Mouse (Mus musculus) bone marrow, adult 2 months (tissue): ENCODE data around the gene Npas3. TPM values are rescaled to one million over a fixed set of nuclear protein-coding genes. Genes with fewer than 3 reads are reported as not detected.

Experiments
- H3K27ac ChIP-seq: fragments of 200-500 bp; 2 replicates; pipeline ENCODE4 v1.5.1; 2012; ENCODE audit warnings: low read depth, mild to moderate bottlenecking, control low read depth, inconsistent platforms, low read length; ENCODE audit not compliant: control insufficient read depth, poor library complexity, insufficient read depth
- H3K4me1 ChIP-seq: fragments of 200-500 bp; 2 replicates; pipeline ENCODE4 v1.6.1; 2011; ENCODE audit warnings: low read length; ENCODE audit not compliant: control insufficient read depth, insufficient read depth
- H3K4me3 ChIP-seq: fragments of 200-500 bp; replicated peaks from 2 replicates; pipeline ENCODE3; 2011; ENCODE audit warnings: mild to moderate bottlenecking, low read depth, low read length, control low read depth; ENCODE audit not compliant: control insufficient read depth
- CTCF ChIP-seq: fragments of 200-500 bp; IDR thresholded peaks from 2 replicates; pipeline ENCODE4 v1.5.1; 2011; ENCODE audit warnings: low read length, control low read depth; ENCODE audit not compliant: control insufficient read depth, insufficient read depth
- POLR2A ChIP-seq: fragments of 200-500 bp; IDR thresholded peaks from 2 replicates; pipeline ENCODE4 v1.6.1; 2011; ENCODE audit warnings: low read depth, mild to moderate bottlenecking, control low read depth, low read length, borderline replicate concordance; ENCODE audit not compliant: control insufficient read depth
- WGBS: fragments of 180-500 bp; shearing (Covaris S2); methylation state at CpG from one replicate; pipeline ENCODE4 v1.1.7; 2018; 5-methylcytosine and 5-hydroxymethylcytosine counted together
- polyA plus RNA-seq: library from polyadenylated mRNA; stranded (reverse); fragments of >200 nt; gene quantifications from 2 replicates; pipeline ENCODE4 v1.2.4, GENCODE M21; 2011; ENCODE audit warnings: low replicate concordance; ENCODE audit not compliant: missing spikeins, insufficient read depth, insufficient read length

Gene Npas3
- polyA plus RNA-seq, 1 experiment, result not detected

DNA sequence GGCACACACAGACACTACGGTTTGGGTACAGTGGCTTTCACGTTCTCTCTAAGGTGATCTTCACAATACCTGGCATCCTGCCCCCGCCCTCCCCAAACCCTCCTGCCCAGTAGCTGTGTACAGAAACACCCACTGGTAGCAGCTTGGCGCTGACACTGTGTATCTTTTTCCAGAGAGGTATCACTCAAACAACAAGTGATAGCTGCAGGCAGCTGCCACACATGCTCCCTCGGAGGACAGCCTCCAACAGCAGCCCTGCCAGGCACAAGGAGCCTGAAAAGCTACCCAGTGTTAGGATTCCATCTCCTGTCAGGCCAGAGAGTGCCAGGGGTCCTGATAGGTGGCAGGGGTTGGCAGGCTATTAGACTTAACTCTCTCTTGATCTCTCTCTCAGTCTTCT lies 747.2 kb downstream of the Npas3 start:
- no peak overlapping the region for H3K4me3 ChIP-seq
- TF ChIP-seq CTCF (no peak), POLR2A (no peak)
- no peaks in the 10 kb centered on the region for H3K4me1 ChIP-seq
- H3K27ac ChIP-seq, result no peak overlapping the region
- WGBS, result 84% methylated on average over 5 of the region's 5 CpGs

DNA sequence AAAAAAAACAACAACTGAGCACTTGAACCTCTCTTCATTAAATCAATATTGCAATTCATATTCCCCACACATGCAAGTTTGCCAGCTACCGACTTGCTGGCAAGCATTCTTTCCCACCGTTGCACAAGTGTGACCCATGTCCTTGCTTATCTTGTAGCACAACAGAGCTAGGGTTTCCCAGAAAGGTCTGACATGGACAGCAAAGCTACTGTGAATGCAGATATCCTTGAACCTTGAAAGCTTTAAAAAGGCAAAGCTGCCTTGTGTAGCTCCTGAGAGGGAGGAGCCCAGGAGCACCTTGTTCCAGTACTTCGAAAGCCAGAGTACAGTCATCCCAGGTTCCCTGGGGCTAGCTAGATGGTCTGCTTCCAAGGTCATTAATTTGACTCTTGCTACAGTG lies 748.7 kb downstream of the Npas3 start:
- TF ChIP-seq POLR2A (no peak), CTCF (no peak)
- Histone ChIP-seq H3K27ac (no peak overlapping the region), H3K4me1 (no peaks in the 10 kb centered on the region), H3K4me3 (no peak overlapping the region)
- 83% methylated on average over 3 of the region's 3 CpGs for WGBS

DNA sequence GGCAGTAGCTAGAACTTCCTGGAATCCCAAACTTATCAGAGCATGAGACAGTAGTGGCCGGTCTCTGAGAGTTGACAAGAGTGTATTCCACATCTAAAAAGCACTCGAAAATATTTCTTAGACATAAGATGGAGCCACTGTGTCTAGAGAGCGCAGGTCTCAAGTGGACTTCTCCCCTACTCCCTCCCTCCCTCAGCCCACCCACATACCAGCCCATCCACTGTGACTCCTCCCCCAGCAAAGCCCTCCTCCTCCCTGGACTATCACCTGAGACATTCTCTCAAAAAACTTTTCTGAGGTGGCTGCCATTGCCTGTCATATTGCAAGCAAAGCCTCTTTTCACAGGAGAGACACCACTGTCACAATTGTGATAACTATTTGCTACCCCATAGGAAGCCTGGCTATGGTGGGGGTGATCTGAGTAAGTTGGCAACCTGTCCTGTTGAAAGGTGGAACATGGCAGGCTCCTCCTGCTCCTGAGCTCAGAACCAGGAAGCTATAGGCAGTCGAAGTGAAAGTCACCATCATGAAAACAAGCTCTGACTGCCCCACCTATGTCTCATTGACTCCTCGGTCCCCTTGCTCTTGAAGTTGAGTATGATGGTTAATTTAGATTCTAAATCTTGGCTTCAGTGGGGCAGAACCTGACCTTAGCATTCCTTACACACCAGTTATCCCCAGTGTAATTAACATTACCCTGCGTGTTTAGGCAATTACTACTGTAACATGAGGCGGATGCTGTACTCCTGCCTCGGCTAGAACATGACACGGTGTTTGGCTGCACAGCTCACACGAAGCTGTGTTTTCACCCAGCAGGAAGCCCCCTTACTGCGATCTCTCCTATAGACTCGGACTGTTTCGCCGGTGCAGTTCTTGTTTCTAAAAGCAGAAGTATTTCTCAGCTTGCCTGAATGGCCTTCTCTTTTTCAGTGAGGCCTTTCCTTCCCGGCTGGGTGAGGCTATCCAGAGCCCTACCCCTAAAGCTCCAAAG lies 751.5 kb downstream of the Npas3 start:
- H3K4me1 ChIP-seq, result no peaks in the 10 kb centered on the region
- H3K27ac ChIP-seq, result no peak overlapping the region
- H3K4me3 ChIP-seq, result no peak overlapping the region
- TF ChIP-seq CTCF, result no peak
- no peak for TF ChIP-seq POLR2A
- 21% methylated on average over 15 of the region's 15 CpGs for WGBS

DNA sequence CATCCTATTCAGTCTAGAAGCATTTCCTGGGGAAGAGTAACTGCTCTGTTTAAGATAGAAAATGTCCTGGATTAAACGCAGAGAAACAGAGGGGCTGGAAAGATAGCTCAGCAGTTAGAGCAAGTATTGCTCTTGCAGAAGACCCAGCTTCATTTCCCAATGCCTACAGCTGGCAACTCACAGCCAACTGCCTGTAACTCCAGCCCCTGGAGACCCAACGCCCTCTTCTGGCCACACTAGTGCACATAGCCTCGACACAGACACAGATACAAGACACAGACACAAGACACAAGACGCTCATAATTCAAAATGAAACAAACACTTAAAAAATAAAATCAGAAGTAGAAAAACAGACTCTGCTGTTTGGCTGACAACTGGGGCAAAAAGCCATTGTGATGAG lies 754.0 kb downstream of the Npas3 start:
- Histone ChIP-seq H3K4me1 (no peaks in the 10 kb centered on the region), H3K27ac (no peak overlapping the region), H3K4me3 (no peak overlapping the region)
- 69% methylated on average over 4 of the region's 4 CpGs for WGBS
- TF ChIP-seq CTCF (no peak), POLR2A (no peak)

DNA sequence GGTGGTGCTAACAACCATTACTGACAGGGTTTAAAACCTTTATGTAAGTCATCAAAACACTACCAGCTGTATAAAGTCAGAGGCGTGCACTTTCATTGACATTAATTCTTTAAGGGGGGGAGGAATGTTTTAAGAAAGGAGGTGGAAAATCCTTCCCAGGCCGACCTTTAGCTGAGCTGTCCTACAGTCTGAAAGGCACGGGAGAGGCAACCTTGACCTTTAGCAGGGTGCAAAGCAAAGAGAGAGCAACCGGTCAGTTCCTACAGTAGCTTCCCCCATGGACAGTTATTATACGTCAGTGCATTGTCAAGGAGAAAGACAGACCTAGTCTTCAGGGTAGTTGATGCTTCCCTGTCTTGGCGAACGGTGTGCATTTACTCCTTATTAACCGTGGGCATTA lies 756.1 kb downstream of the Npas3 start:
- Histone ChIP-seq H3K4me3 (no peak overlapping the region), H3K4me1 (no peaks in the 10 kb centered on the region), H3K27ac (no peak overlapping the region)
- WGBS, result 81% methylated on average over 8 of the region's 8 CpGs
- TF ChIP-seq CTCF (no peak), POLR2A (no peak)

DNA sequence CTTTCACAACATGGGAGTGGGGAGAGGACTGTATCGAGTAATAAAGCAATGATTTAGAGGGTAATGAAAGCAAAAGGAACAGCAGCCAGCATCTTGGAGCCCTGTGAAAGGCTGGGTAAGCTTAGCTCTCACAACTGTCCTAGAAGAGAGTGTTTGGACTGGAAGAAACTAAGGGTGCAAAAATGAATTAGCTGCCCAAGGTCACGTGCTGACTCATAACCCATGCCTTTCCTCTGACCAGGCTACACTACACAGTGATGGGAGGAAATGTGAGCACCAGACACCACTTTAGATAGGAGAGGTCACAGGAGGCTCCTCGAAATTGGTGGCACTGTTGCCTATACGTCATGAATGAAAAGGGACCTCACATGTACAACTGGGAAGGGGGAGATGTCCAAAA lies 757.1 kb downstream of the Npas3 start:
- no peaks in the 10 kb centered on the region for H3K4me1 ChIP-seq
- H3K4me3 ChIP-seq, result no peak overlapping the region
- TF ChIP-seq POLR2A (no peak), CTCF (no peak)
- H3K27ac ChIP-seq, result no peak overlapping the region
- 56% methylated on average over 4 of the region's 4 CpGs for WGBS

DNA sequence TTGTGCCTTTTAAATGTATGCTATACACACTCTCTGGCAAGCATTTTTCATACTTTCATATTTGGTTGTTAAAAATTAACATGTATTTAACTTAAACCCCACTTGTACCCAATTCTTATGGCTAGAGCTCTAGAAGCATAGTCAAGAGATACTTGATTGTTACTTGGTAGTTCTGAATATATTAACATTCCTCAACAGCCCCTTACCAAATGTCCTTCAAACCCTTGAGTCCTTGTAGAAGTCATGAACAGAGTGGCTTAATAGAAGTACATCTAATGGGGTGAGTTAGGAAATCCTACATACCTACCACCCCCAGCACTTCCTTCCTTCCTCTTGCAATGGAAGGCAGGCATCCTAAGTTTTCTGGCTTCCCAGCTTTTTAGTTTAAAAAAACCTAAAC lies 766.8 kb downstream of the Npas3 start:
- TF ChIP-seq POLR2A, result no peak
- no peak for TF ChIP-seq CTCF
- Histone ChIP-seq H3K4me3 (no peak overlapping the region), H3K27ac (no peak overlapping the region), H3K4me1 (no peaks in the 10 kb centered on the region)

DNA sequence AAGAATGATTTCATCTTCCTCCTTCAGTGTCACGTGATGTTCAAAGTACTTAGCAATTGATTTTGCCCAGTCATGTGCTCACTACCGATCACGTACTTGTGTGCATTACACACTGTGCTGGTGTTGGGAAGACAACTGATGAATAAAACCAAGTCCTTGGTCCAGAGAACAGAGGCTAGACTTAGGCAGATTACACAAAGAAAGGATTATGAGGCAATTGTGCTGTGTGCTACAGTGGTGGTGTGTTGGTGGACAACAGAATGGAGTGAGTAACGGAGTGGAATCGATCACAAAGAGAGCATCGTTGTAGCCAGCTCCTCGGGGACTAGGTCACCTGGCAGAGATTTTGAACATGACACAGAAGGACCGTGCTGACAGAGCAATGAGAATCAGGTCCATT lies 769.5 kb downstream of the Npas3 start:
- WGBS, result 87% methylated on average over 8 of the region's 8 CpGs
- TF ChIP-seq POLR2A (no peak), CTCF (no peak)
- no peak overlapping the region for H3K27ac ChIP-seq
- H3K4me3 ChIP-seq, result no peak overlapping the region
- no peaks in the 10 kb centered on the region for H3K4me1 ChIP-seq
